Mouse (Mus musculus) spleen, postnatal 14 days (tissue): ENCODE measurements around the gene Runx1.

Source experiments
- DNase-seq, 2 experiments: peaks; one replicate each; pipeline ENCODE4 v3.0.0; 2021 to 2022; ENCODE audit warnings: low spot score in 2 of 2

The Runx1 gene

DNA sequence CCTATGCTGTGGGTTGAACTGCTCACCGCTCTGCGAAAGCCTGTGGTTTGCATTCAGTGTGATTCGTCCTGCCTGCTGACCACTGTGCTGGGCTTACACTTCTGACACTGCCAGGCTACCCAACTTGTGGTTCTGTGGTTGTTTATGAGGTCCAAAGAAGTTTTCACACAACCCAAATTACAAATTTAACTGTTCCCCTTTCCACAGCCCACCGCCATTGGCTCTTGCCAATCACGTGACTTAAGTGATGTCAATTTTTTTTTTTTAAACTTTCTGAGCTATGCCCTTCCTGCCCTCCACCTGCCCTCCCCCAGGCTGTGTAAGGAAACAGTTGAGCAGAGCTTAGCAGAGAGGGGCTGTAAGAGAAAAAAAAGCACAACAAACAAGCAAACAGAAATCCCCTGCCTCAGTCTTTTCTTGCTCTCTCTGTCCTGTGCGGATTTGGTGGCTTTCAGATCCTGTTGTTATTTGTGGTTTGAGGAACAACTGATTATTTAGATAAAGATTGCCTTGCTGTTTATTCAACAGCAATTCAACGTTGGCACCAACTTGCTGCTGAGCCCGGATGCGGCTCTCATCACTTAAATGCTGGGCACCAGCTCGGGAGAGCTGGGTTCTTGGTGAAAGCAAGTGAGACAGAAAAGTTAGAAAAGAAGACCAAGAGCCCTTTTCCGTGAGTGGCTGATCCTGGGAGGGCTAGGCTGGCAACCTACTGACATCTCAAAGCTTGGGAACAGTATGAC lies at the start of gene Runx1:
TSS of gene Runx1 (minus strand) at position 242 of the 743 bp plus-strand sequence.
- peak; percentile 61 to 73 for DNase-seq

GRCm38 (mm10) chr16:92874015-92874414 lies 48.1 kb upstream of the Runx1 start:
- DNase-seq: no peak

GRCm38 (mm10) chr16:92871728-92872127 lies 45.8 kb upstream of the Runx1 start:
- DNase-seq: no peak

- DNase-seq: no peak
Measured at GRCm38 (mm10) chr16:92868550-92868949, 42.6 kb upstream of the Runx1 start.

GRCm38 (mm10) chr16:92867261-92867935 lies 41.4 kb upstream of the Runx1 start:
- DNase-seq: no peak

DNA sequence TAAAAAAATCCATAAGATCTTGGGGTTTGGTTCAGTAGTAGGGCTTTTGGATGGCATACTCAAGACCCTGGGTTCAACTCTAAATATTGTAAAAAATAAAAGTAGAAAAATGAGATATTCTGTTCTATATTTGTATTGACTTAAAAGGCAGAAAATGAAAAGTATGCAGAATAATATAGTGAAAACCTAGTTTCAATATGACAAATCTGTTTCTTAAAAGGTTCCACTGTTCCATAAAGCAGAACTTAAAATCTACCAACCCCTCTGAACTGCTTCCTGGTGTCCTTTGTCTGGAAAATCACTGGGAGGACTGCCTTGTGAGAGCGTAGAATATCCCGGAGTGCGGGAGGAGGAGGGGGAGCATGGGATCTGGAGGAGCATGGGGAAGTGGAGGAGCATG lies 39.4 kb upstream of the Runx1 start:
- DNase-seq: no peak

DNA sequence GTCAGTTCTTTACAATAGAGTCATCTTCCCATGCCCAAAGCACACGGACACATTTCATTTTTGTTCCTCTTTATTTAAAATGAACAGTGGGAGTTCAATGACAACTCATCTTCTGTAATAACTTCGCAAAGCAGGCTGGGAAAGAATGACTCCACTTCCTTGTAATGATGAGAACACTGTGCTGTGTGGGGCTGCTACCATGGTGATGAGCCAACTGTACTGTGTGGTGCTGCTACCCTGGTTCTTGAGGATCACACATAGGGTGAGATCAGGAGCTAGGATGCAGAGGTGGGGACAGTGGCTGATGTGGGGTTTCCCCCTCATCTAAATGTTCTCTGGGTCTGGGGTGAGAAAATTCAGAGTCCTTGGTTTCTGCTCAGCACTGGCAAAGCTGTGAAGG lies 38.2 kb upstream of the Runx1 start:
- DNase-seq: no peak

- DNase-seq: no peak
Measured at GRCm38 (mm10) chr16:92863179-92863578, 37.2 kb upstream of the Runx1 start.

GRCm38 (mm10) chr16:92862430-92862829 lies 36.5 kb upstream of the Runx1 start:
- no peak for DNase-seq

DNA sequence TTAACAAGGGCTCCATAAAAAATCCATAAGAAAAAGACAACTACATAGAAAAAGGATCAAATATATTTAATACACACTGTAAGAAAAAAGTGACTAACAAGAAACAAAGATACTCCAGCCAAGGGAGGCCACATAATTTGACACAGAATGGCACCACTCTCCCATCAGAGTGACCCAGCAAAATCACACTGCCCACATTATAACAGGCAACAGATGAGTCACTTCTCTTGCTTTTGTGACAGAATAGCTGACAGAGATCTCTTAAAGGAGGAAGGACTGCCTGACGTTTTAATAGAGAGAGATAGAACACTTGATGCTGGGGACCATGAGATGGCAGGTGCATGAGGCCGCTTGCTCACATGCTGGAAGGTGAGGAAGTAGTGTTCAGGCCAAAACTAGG lies 35.6 kb upstream of the Runx1 start:
- DNase-seq: no peak

GRCm38 (mm10) chr16:92860649-92861048 lies 34.7 kb upstream of the Runx1 start:
- no peak for DNase-seq

DNA sequence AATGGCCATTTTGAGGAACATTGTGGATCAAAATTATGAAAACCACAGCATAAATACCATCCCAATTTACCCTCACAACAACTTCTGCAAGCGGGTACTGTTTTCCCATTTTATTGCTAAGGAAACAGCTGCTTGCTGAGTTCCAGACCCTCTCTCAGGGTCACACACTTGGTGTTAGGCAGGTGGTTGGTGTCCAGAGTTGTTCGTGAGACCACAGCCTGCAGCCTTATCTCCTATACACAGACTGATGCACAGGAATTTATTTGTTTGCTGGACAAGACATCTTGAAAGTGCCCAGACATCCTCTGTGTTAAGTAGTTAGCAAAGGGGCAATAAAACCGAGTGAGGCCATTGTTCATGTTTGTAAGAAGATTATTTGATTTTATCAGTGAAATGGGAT lies 30.8 kb upstream of the Runx1 start:
- DNase-seq: no peak

GRCm38 (mm10) chr16:92852276-92852675 lies 26.3 kb upstream of the Runx1 start:
- no peak for DNase-seq

DNA sequence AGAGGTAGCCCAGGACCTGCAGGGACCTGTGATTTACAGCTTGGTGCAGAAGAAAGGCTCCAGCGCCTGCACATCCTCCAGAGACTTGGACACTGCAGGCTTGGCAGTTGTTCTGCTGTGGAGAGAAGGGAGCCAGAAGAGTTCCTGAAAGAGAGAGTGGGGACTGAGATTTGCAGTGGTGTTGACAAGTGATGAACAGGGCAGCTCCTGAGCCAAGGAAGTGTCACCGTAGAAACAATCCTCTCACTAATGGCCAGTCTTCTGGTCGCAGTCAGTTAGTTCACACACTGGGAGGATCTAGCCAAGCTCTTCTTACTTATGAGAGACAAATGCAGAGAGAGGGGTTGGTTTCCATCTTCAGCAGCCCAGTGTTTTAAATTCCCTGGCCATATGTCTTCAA lies 24.5 kb upstream of the Runx1 start:
- no peak for DNase-seq

DNA sequence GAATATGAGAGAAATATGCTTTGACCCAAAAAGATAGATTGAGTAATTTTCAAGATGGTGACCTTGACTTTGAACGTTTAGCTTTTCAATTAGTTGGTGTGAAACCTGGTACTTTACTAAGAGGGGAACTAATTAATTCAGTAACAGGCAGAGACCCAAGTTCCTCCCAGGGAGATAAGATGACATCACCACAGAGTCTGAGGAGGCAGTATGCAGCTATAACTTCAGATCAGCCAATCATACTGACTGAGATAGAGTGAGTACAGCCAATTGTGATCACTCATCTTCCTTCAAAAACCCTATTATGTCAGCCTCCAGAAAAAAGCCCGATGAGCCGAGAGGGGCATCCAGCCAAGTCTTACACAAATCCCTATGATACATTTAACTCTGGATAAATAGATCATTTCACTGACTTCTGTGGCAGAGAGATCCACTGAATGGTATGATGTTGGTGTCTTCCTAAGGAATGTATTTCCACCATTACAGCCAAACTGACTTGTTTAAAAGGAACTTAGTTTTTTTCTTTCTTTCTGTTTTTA lies 21.9 kb upstream of the Runx1 start:
- no peak for DNase-seq

DNA sequence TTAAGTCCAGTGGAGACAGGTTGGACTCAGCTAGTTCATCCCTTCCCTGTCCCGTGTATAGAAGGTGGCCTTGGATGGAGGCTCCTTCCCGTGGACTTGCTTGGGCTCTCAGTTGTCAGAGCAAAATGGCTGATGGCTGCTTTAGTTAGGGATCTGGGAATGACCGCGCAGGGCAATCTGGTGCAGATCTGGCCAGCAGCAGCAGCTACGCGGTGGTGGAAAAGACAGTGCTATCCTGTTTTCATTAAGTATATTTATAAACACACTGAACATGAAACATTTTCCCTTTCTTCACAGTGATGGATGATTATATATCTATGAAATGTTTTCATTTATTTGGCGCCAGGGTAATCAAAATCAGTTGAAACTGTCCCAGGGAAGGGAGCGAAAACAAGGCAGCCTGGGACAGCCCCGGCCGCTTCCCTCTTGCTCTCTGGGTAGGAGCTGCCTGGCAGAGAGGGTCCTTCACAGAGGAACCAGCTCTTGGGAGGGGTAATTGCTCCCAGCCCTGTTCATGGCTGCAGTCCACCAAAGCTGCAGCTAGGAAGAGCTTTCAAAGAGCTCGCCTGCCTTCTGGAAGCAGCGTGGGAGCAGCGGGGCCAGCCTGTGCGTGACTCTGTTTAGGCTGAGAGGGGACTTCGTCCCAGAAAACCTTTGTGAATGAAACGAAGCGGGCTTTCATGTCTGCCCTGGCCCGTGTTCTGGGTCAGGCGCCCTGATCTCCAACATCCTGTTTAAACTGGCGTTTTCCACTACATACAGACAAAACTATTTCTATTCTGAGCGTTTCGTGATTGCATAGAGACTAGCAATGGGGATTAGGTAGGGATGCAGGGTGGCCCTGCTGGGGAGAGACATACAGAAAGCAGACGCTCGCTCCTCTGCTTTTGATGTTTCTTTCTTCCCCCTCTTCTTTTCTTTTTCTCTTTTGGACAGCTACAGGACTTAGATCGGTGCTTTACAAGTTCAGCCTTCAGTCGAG lies 19.6 kb upstream of the Runx1 start:
- no peak for DNase-seq

- no peak for DNase-seq
Measured at GRCm38 (mm10) chr16:92838709-92839108, 12.8 kb upstream of the Runx1 start.

DNA sequence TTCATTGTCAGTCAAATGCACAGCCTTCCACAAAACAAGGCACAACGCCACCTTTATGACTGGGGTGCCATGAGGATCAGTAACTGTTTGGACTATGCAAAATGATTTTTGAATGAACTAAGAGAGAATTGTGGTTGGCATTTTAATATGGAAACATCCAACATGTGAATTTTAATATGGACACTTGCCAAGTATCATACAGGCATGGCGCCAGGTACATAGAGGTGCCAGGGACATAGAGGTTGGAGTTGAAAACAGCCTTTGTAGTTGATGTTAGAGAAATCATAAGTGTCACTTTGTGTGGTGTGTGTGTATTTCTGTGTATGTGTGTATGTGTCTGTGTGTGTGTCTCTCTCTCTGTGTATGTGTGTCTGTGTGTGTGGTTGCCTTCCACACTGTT lies 5.4 kb upstream of the Runx1 start:
- no peak for DNase-seq

GRCm38 (mm10) chr16:92830479-92830878 lies 4.5 kb upstream of the Runx1 start:
- no peak for DNase-seq

GRCm38 (mm10) chr16:92828308-92828862 lies 2.4 kb upstream of the Runx1 start:
- DNase-seq: no peak

GRCm38 (mm10) chr16:92827663-92828307 lies 1.8 kb upstream of the Runx1 start:
- peak in 1 of 2 experiments; percentile 28 for DNase-seq
